Mouse (Mus musculus): Measurements from ENCODE around the gene Hspg2. TPM values are rescaled to one million over a fixed set of nuclear protein-coding genes. Genes with fewer than 3 reads are reported as not detected.

The Hspg2 gene
- total and polyA plus RNA-seq, 3 experiments = 1.3 to 14.0 (median 5.5) TPM

- Histone ChIP-seq H3K27ac (ENCODE audit: insufficient read depth, low read depth) (no peak overlapping the region), H3K4me2 (ENCODE audit: insufficient read depth, low read depth, poor library complexity, severe bottlenecking) (no peak overlapping the region), H3K79me2 (replicated peaks; ENCODE audit: control insufficient read depth, extremely low read depth, insufficient read depth, poor library complexity, severe bottlenecking) (no peaks in the 10 kb centered on the region), H3K36me3 (replicated peaks in 1 of 2; ENCODE audit: control insufficient read depth in 1 of 2, insufficient read depth in 1 of 2, low read length in 1 of 2) (peaks cover 0 to 60% of the 10 kb centered on the region in 2 experiments), H3K9me3 (replicated peaks; ENCODE audit: low read length) (no peaks in the 10 kb centered on the region), H3K4me3 (replicated peaks in 1 of 3; ENCODE audit: low read depth in 2 of 3, low read length in 2 of 3, poor library complexity in 1 of 3) (no peak overlapping the region), H3K9ac (ENCODE audit: insufficient read depth, low read depth) (no peak overlapping the region), H3K27me3 (replicated peaks) (no peaks in the 10 kb centered on the region), H3K4me1 (ENCODE audit: control insufficient read depth in 1 of 2, insufficient read depth in 2 of 2) (peaks cover 0 to 14% of the 10 kb centered on the region in 2 experiments; a peak in 2 of 4 replicates)
- no peak for TF ChIP-seq POLR2A (IDR thresholded peaks at IDR 0.05; ENCODE audit: low read depth, low read length)
- TF ChIP-seq ZMIZ1 (IDR thresholded peaks at IDR 0.05; ENCODE audit: low read depth, low read length) = no peak
- no peak for TF ChIP-seq ZKSCAN1 (IDR thresholded peaks at IDR 0.05; ENCODE audit: borderline replicate concordance, low read depth, low read length)
- TF ChIP-seq CHD2 (IDR thresholded peaks at IDR 0.05; ENCODE audit: low read length) = no peak
- TF ChIP-seq TBP (conservative IDR thresholded peaks at IDR 0.05; ENCODE audit: low read depth, low read length) = no peak
- no peak for TF ChIP-seq UBTF (IDR thresholded peaks at IDR 0.05; ENCODE audit: low read depth, low read length)
- TF ChIP-seq GABPA (IDR thresholded peaks at IDR 0.05; ENCODE audit: insufficient replicate concordance, low read depth, low read length) = no peak
- TF ChIP-seq MXI1 (IDR thresholded peaks at IDR 0.05; ENCODE audit: low read depth, low read length) = no peak
- no peak for DNase-seq (ENCODE audit: extremely low read depth)
- in situ Hi-C loops (cut with MboI; ENCODE audit: low pct_ligation_motif_present, low pct_unique_long_range_greater_than_20kb, low sequenced_read_pairs) (no loop called here), dilution Hi-C loops (cut with MboI; ENCODE audit: extremely low pct_ligation_motif_present, extremely low pct_unique_long_range_greater_than_20kb, low sequenced_read_pairs) (no loop called here)
These were observed 59.3 kb downstream of the Hspg2 start for GRCm38 (mm10) chr4:137527872-137528271.

GRCm38 (mm10) chr4:137540356-137540755 is 71.8 kb downstream of the Hspg2 start:
- Histone ChIP-seq H3K4me3 (replicated peaks in 1 of 3; ENCODE audit: low read depth in 2 of 3, low read length in 2 of 3, poor library complexity in 1 of 3) (no peak overlapping the region), H3K27me3 (replicated peaks) (no peaks in the 10 kb centered on the region), H3K9me3 (replicated peaks; ENCODE audit: low read length) (no peaks in the 10 kb centered on the region), H3K79me2 (replicated peaks; ENCODE audit: control insufficient read depth, extremely low read depth, insufficient read depth, poor library complexity, severe bottlenecking) (no peaks in the 10 kb centered on the region), H3K4me1 (ENCODE audit: control insufficient read depth in 1 of 2, insufficient read depth in 2 of 2) (peaks cover 0 to 18% of the 10 kb centered on the region in 2 experiments; a peak in 3 of 4 replicates), H3K36me3 (replicated peaks in 1 of 2; ENCODE audit: control insufficient read depth in 1 of 2, insufficient read depth in 1 of 2, low read length in 1 of 2) (peaks cover 0 to 93% of the 10 kb centered on the region in 2 experiments), H3K9ac (ENCODE audit: insufficient read depth, low read depth) (no peak overlapping the region), H3K4me2 (ENCODE audit: insufficient read depth, low read depth, poor library complexity, severe bottlenecking) (no peak overlapping the region), H3K27ac (ENCODE audit: insufficient read depth, low read depth) (no peak overlapping the region)
- TF ChIP-seq ZNF384 (IDR thresholded peaks at IDR 0.05; ENCODE audit: low read depth, low read length) = no peak
- TF ChIP-seq ZMIZ1 (IDR thresholded peaks at IDR 0.05; ENCODE audit: low read depth, low read length) = no peak
- TF ChIP-seq RAD21 (IDR thresholded peaks at IDR 0.05; ENCODE audit: low read depth, low read length) = no peak
- no peak for TF ChIP-seq BHLHE40 (IDR thresholded peaks at IDR 0.05; ENCODE audit: low read depth, low read length)
- no peak for TF ChIP-seq MAZ (IDR thresholded peaks at IDR 0.05; ENCODE audit: low read depth, low read length)
- no peak for TF ChIP-seq CTCF (conservative IDR thresholded peaks at IDR 0.05 in 1 of 2, IDR thresholded peaks at IDR 0.05 in 1 of 2; ENCODE audit: low read depth in 2 of 2, low read length in 2 of 2)
- no peak for TF ChIP-seq JUN (IDR thresholded peaks at IDR 0.05; ENCODE audit: insufficient read depth, low read depth, low read length)
- no peak for TF ChIP-seq JUND (conservative IDR thresholded peaks at IDR 0.05; ENCODE audit: low read depth, low read length)
- TF ChIP-seq PAX5 (IDR thresholded peaks at IDR 0.05; ENCODE audit: low read length) = no peak
- no peak for TF ChIP-seq CHD2 (IDR thresholded peaks at IDR 0.05; ENCODE audit: low read length)
- TF ChIP-seq MXI1 (IDR thresholded peaks at IDR 0.05; ENCODE audit: low read depth, low read length) = no peak
- no peak for TF ChIP-seq NELFE (IDR thresholded peaks at IDR 0.05; ENCODE audit: low read depth, low read length)
- no peak for TF ChIP-seq MAX (IDR thresholded peaks at IDR 0.05; ENCODE audit: low read length)
- no peak for TF ChIP-seq SMC3 (IDR thresholded peaks at IDR 0.05; ENCODE audit: low read depth, low read length)
- no peak for TF ChIP-seq CHD1 (IDR thresholded peaks at IDR 0.05; ENCODE audit: low read depth, low read length)
- no peak for TF ChIP-seq E2F4 (IDR thresholded peaks at IDR 0.05; ENCODE audit: insufficient replicate concordance, low read depth, low read length)
- no peak for DNase-seq (ENCODE audit: extremely low read depth)
- in situ Hi-C loops (cut with MboI; ENCODE audit: low pct_ligation_motif_present, low pct_unique_long_range_greater_than_20kb, low sequenced_read_pairs) = no loop called here
- dilution Hi-C loops (cut with MboI; ENCODE audit: extremely low pct_ligation_motif_present, extremely low pct_unique_long_range_greater_than_20kb, low sequenced_read_pairs) = no loop called here

Measured in CH12.LX (cell line).